Mouse (Mus musculus) liver, adult 2 months (tissue): Measurements from ENCODE around the gene Gm11938. TPM values are rescaled to one million over a fixed set of nuclear protein-coding genes. Genes with fewer than 3 reads are reported as not detected.

Source experiments
- DNase-seq: peaks from one replicate; pipeline ENCODE4 v3.0.0-alpha.2; 2011; ENCODE audit warnings: low read depth, low spot score; ENCODE audit errors: extremely low read depth
- H3K27ac ChIP-seq: fragments of 200-500 bp; replicated peaks from 2 replicates; pipeline ENCODE4 v1.5.1; 2012; ENCODE audit warnings: low read depth, mild to moderate bottlenecking, control low read depth, inconsistent platforms, low read length; ENCODE audit not compliant: insufficient read depth
- H3K27me3 ChIP-seq: fragments of 200-500 bp; 2 replicates; pipeline ENCODE4 v1.6.1; 2012; ENCODE audit warnings: mild to moderate bottlenecking, moderate library complexity, low read length, inconsistent platforms; ENCODE audit not compliant: control insufficient read depth, insufficient read depth
- H3K36me3 ChIP-seq: fragments of 200-500 bp; 2 replicates; pipeline ENCODE4 v1.6.1; 2012; ENCODE audit warnings: low read length, inconsistent platforms; ENCODE audit not compliant: control insufficient read depth, insufficient read depth
- H3K4me1 ChIP-seq: fragments of 200-500 bp; 2 replicates; pipeline ENCODE4 v1.6.1; 2011; ENCODE audit warnings: low read length; ENCODE audit not compliant: control insufficient read depth, insufficient read depth
- H3K4me3 ChIP-seq: fragments of 200-500 bp; 2 replicates; pipeline ENCODE4 v1.5.1; 2011; ENCODE audit warnings: low read depth, mild to moderate bottlenecking, control low read depth, low read length, moderate library complexity; ENCODE audit not compliant: insufficient read depth
- H3K79me2 ChIP-seq: fragments of 200-500 bp; 2 replicates; pipeline ENCODE4 v1.6.1; 2012; ENCODE audit warnings: inconsistent platforms, mild to moderate bottlenecking, low read length, moderate library complexity; ENCODE audit not compliant: control insufficient read depth, insufficient read depth
- H3K9ac ChIP-seq: fragments of 200-500 bp; 2 replicates; pipeline ENCODE4 v1.6.1; 2012; ENCODE audit warnings: low read depth, mild to moderate bottlenecking, control low read depth, inconsistent platforms, low read length
- CTCF ChIP-seq: fragments of 200-500 bp; IDR thresholded peaks from 2 replicates; pipeline ENCODE4 v1.5.1; 2011; ENCODE audit warnings: low read depth, low read length, control low read depth
- POLR2A ChIP-seq: fragments of 200-500 bp; IDR thresholded peaks from 2 replicates; pipeline ENCODE4 v1.6.1; 2011; ENCODE audit warnings: low read length, control low read depth; ENCODE audit not compliant: insufficient read depth; ENCODE audit errors: extremely low read depth
- WGBS: fragments of 180-500 bp; shearing (Covaris S2); methylation state at CpG from one replicate; pipeline ENCODE4 v1.1.7; 2018; 5-methylcytosine and 5-hydroxymethylcytosine counted together
- polyA plus RNA-seq: library from polyadenylated mRNA; depleted of rRNA; stranded (reverse); fragments of >200 nt; gene quantifications from 2 replicates; pipeline ENCODE4 v1.2.3, GENCODE M21; 2012
- total RNA-seq: library from RNA; depleted of rRNA; stranded (reverse); fragments of >200 nt; gene quantifications from 2 replicates; pipeline ENCODE4 v1.2.3, GENCODE M21; 2014

The Gm11938 gene
- total and polyA plus RNA-seq, 2 experiments = not detected

GRCm38 (mm10) chr11:99637086-99637485 lies 34.0 kb upstream of the Gm11938 start:
- TF ChIP-seq POLR2A (no peak), CTCF (no peak)
- H3K27ac ChIP-seq = no peak overlapping the region
- H3K4me3 ChIP-seq = no peak overlapping the region
- H3K9ac ChIP-seq = no peak overlapping the region
- H3K27me3 ChIP-seq = peaks cover 3% of the 10 kb centered on the region
- H3K4me1 ChIP-seq = no peaks in the 10 kb centered on the region
- 80% methylated on average over 1 of the region's 1 CpGs for WGBS
- no peaks in the 10 kb centered on the region for H3K79me2 ChIP-seq
- H3K36me3 ChIP-seq = no peaks in the 10 kb centered on the region
- DNase-seq = no peak

- 59% methylated on average over 8 of the region's 8 CpGs for WGBS
- Histone ChIP-seq H3K27ac (no peak within 1 kb of the TSS), H3K4me3 (no peak within 1 kb of the TSS), H3K79me2 (no peaks in the 10 kb centered on the region), H3K4me1 (no peaks in the 10 kb centered on the region), H3K27me3 (peaks cover 6% of the 10 kb centered on the region), H3K36me3 (no peaks in the 10 kb centered on the region), H3K9ac (no peak within 1 kb of the TSS)
- no peak for TF ChIP-seq POLR2A
- no peak for TF ChIP-seq CTCF
- no peak for DNase-seq
Observed at GRCm38 (mm10) chr11:99634653-99635134, 31.6 kb upstream of the Gm11938 start, which contains the start of gene Krtap4-2. Gene Krtap4-2 (minus strand): TSS chr11:99635084.

- no peak overlapping the region for H3K27ac ChIP-seq
- H3K36me3 ChIP-seq = no peaks in the 10 kb centered on the region
- H3K4me3 ChIP-seq = no peak overlapping the region
- H3K9ac ChIP-seq = no peak overlapping the region
- peaks cover 6% of the 10 kb centered on the region for H3K27me3 ChIP-seq
- no peaks in the 10 kb centered on the region for H3K79me2 ChIP-seq
- H3K4me1 ChIP-seq = no peaks in the 10 kb centered on the region
- DNase-seq = no peak
- TF ChIP-seq CTCF = no peak
- no peak for TF ChIP-seq POLR2A
- WGBS = 58% methylated on average over 2 of the region's 2 CpGs
Observed at GRCm38 (mm10) chr11:99633293-99633692, 30.2 kb upstream of the Gm11938 start.

DNA sequence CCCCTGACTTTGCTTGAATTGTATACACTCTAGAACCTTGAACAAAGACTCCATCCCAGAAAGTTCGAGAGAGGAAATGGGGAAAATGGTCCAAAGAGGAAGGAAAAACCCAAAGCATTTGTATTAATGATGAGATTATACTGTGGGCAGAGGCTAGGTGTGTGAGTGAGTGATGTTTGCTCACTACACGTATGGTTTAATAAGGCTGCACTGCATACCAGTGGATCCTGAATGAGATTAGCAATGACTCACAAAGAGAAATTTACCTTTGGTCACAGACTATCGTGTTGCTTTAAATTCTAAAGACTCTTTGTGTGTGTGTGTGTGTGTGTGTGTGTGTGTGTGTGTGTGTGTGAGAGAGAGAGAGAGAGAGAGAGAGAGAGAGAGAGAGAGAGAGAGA lies 27.8 kb upstream of the Gm11938 start:
- no peaks in the 10 kb centered on the region for H3K79me2 ChIP-seq
- no peak overlapping the region for H3K4me3 ChIP-seq
- no peak for TF ChIP-seq POLR2A
- TF ChIP-seq CTCF = no peak
- H3K36me3 ChIP-seq = no peaks in the 10 kb centered on the region
- no peak overlapping the region for H3K9ac ChIP-seq
- H3K27me3 ChIP-seq = peaks cover 8% of the 10 kb centered on the region
- no peak overlapping the region for H3K27ac ChIP-seq
- no peak for DNase-seq
- 64% methylated on average over 3 of the region's 3 CpGs for WGBS
- H3K4me1 ChIP-seq = no peaks in the 10 kb centered on the region

- no peak within 1 kb of the TSS for H3K27ac ChIP-seq
- peaks cover 5% of the 10 kb centered on the region; the same call in 1 of the 2 replicates for H3K27me3 ChIP-seq
- H3K79me2 ChIP-seq = no peaks in the 10 kb centered on the region
- 85% methylated on average over 4 of the region's 4 CpGs for WGBS
- no peaks in the 10 kb centered on the region for H3K4me1 ChIP-seq
- no peak within 1 kb of the TSS for H3K9ac ChIP-seq
- H3K36me3 ChIP-seq = no peaks in the 10 kb centered on the region
- TF ChIP-seq CTCF (no peak), POLR2A (no peak)
- DNase-seq = no peak
- H3K4me3 ChIP-seq = no peak within 1 kb of the TSS
Observed at GRCm38 (mm10) chr11:99628138-99628537, 25.0 kb upstream of the Gm11938 start, which contains the start of gene Krtap4-1. Gene Krtap4-1 (minus strand): TSS chr11:99628238.

DNA sequence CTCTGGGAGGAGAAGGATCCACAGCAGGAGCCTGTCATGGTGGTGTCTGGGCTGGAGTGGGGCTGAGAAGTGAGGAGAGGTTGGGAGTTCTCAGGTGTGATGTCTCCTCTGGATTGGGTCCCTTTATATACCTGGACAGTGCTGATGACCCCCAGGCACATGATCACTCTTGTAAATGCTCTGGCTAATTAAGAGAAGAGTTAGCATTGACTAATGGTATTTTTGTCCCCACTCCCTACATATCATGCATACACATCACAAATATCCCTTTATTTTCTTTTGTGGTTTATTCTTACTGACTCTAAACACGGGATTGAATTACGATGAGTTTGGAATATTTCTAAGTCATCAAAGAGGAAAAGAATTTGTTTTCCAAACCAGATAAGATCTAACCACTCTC lies 17.2 kb upstream of the Gm11938 start, which contains the start of gene Gm11562:
Gene Gm11562 (minus strand): TSS at position 101 of the 400 bp plus-strand sequence.
- no peaks in the 10 kb centered on the region for H3K79me2 ChIP-seq
- 78% methylated on average over 2 of the region's 2 CpGs for WGBS
- no peaks in the 10 kb centered on the region for H3K4me1 ChIP-seq
- no peak within 1 kb of the TSS for H3K27ac ChIP-seq
- H3K27me3 ChIP-seq = no peaks in the 10 kb centered on the region
- DNase-seq = no peak
- H3K36me3 ChIP-seq = no peaks in the 10 kb centered on the region
- no peak within 1 kb of the TSS for H3K9ac ChIP-seq
- TF ChIP-seq POLR2A = no peak
- TF ChIP-seq CTCF = no peak
- H3K4me3 ChIP-seq = no peak within 1 kb of the TSS
